Comparison of ENCODE assay signal across 40 mouse cellular contexts in the genomic region with DNA sequence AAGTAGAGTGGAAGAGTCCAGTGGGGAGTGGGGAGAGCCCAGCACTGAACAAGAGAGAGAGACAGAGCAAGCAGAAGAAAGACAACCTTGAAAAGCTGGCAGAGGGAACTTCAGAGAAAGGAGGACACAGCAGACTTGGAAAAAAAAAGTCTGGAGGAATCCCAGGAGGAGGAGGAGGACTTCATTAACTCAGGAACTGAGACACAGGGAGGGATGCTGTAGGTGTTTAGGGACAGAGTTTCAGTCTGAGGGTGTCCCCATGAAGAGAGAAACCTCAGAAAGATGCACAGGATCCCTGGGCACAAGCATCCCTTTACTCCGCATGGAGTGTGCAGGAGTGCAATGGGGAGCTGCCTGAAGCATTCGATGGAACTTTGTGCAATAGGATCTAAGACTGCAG. TPM values are rescaled to one million over a fixed set of nuclear protein-coding genes. Genes with fewer than 3 reads are reported as not detected.
"Had no signal": no experiment of that assay in that cellular context is flagged by ENCODE, and none has a peak within 500 bp of the region (broad histone marks: within the 10 kb centered on the region; RNA-seq: fewer than 3 reads in every experiment).

No protein-coding gene starts in this region.

- H3K27ac ChIP-seq: heart, embryonic 10.5 days; hindbrain, embryonic 10.5 days; hindbrain, embryonic 12.5 days; hindbrain, embryonic 14.5 days; intestine, embryonic 15.5 days; layer of hippocampus, adult 2 months; limb, embryonic 13.5 days; limb, embryonic 15.5 days; liver, embryonic 13.5 days had no signal

- ATAC-seq: hindbrain, embryonic 16.5 days; inflammation-experienced regulatory T-cells, adult 6 months; intestine, embryonic 15.5 days; intestine, postnatal 0 days had no signal

- H3K9ac ChIP-seq: heart, embryonic 12.5 days; hindbrain, embryonic 12.5 days; hindbrain, embryonic 14.5 days; intestine, embryonic 15.5 days; limb, embryonic 13.5 days; limb, embryonic 15.5 days; liver, embryonic 13.5 days had no signal

- H3K36me3 ChIP-seq: heart, embryonic 10.5 days; heart, embryonic 12.5 days; hindbrain, embryonic 10.5 days; hindbrain, embryonic 12.5 days; intestine, embryonic 15.5 days; limb, embryonic 13.5 days; limb, embryonic 15.5 days; liver, embryonic 13.5 days had no signal

- H3K4me3 ChIP-seq: heart, embryonic 10.5 days; heart, embryonic 12.5 days; hindbrain, embryonic 10.5 days; hindbrain, embryonic 12.5 days; intestine, embryonic 15.5 days; layer of hippocampus, adult 2 months; left cerebral cortex, adult 2 months; limb, embryonic 13.5 days; limb, embryonic 15.5 days; liver, embryonic 13.5 days had no signal

- H3K27me3 ChIP-seq: heart, embryonic 12.5 days; hindbrain, embryonic 12.5 days; intestine, embryonic 15.5 days; limb, embryonic 13.5 days; limb, embryonic 15.5 days; liver, embryonic 13.5 days had no signal

- H3K4me2 ChIP-seq: heart, embryonic 12.5 days; hindbrain, embryonic 12.5 days; hindbrain, embryonic 14.5 days; intestine, embryonic 15.5 days; limb, embryonic 13.5 days; limb, embryonic 15.5 days; liver, embryonic 11.5 days; liver, embryonic 13.5 days had no signal

- DNase-seq: gastrocnemius, postnatal 14 days; heart, adult 18-20 months; heart, postnatal 10 days; heart, postnatal 4 days; kidney, adult 18-20 months; kidney, adult 8-10 months; kidney, postnatal 10 days; kidney, postnatal 25 days; kidney, postnatal 4 days; liver, embryonic 13.5 days had no signal

- H3K4me1 ChIP-seq: heart, embryonic 10.5 days; heart, embryonic 12.5 days; hindbrain, embryonic 10.5 days; hindbrain, embryonic 12.5 days; intestine, embryonic 15.5 days; limb, embryonic 13.5 days; limb, embryonic 15.5 days; liver, embryonic 13.5 days had no signal

- H3K9me3 ChIP-seq: heart, embryonic 10.5 days; heart, embryonic 12.5 days; hindbrain, embryonic 10.5 days; hindbrain, embryonic 12.5 days; intestine, embryonic 15.5 days; limb, embryonic 13.5 days; limb, embryonic 15.5 days; liver, embryonic 13.5 days had no signal

RNA-seq across cellular contexts. Expression of a gene that starts 16.3 kb away (rescaled TPM):
- total RNA-seq: gastrocnemius, adult 18-20 months; gastrocnemius, adult 8-10 months; gastrocnemius, postnatal 14 days; gastrocnemius, postnatal 4 days; granulocyte monocyte progenitor cell, adult 5-6 weeks; heart, adult 18-20 months; heart, adult 8-10 months; heart, postnatal 10 days; heart, postnatal 25 days; heart, postnatal 4 days; layer of hippocampus, adult 2 months; layer of hippocampus, postnatal 10 days; layer of hippocampus, postnatal 25 days; left cerebral cortex, adult 2 months; left cerebral cortex, postnatal 14 days; left cerebral cortex, postnatal 36 days had no signal
- polyA plus RNA-seq: frontal cortex, adult 2 months; heart, embryonic 10.5 days; heart, embryonic 12.5 days; heart, embryonic 14.5 days; hindbrain, embryonic 10.5 days; hindbrain, embryonic 12.5 days; hindbrain, embryonic 14.5 days; hindbrain, embryonic 16.5 days; inflammation-experienced regulatory T-cells, adult 6 months; intestine, embryonic 15.5 days; intestine, postnatal 0 days; kidney, embryonic 14.5 days; kidney, embryonic 16.5 days; limb, embryonic 11.5 days; limb, embryonic 13.5 days; liver, embryonic 11.5 days; liver, embryonic 13.5 days had no signal

RNA-seq across cellular contexts. Expression of a gene that starts 35.1 kb away (rescaled TPM):
- total RNA-seq: gastrocnemius, adult 18-20 months; gastrocnemius, postnatal 14 days; granulocyte monocyte progenitor cell, adult 5-6 weeks; layer of hippocampus, postnatal 10 days; left cerebral cortex, postnatal 14 days; left cerebral cortex, postnatal 36 days had no signal
- polyA plus RNA-seq: frontal cortex, adult 2 months; heart, embryonic 10.5 days; heart, embryonic 14.5 days; hindbrain, embryonic 10.5 days; hindbrain, embryonic 16.5 days; inflammation-experienced regulatory T-cells, adult 6 months; intestine, embryonic 15.5 days; intestine, postnatal 0 days; limb, embryonic 11.5 days had no signal

RNA-seq across cellular contexts. Expression of a gene that starts 40.2 kb away (rescaled TPM):
- total RNA-seq: gastrocnemius, postnatal 14 days; granulocyte monocyte progenitor cell, adult 5-6 weeks; heart, adult 18-20 months; heart, postnatal 10 days; heart, postnatal 25 days; layer of hippocampus, adult 2 months; layer of hippocampus, postnatal 10 days; layer of hippocampus, postnatal 25 days; left cerebral cortex, adult 2 months; left cerebral cortex, postnatal 14 days; left cerebral cortex, postnatal 36 days had no signal
- polyA plus RNA-seq: frontal cortex, adult 2 months; heart, embryonic 10.5 days; heart, embryonic 12.5 days; heart, embryonic 14.5 days; heart, embryonic 16.5 days; hindbrain, embryonic 10.5 days; hindbrain, embryonic 12.5 days; hindbrain, embryonic 14.5 days; hindbrain, embryonic 16.5 days; inflammation-experienced regulatory T-cells, adult 6 months; intestine, embryonic 15.5 days; intestine, postnatal 0 days; kidney, embryonic 14.5 days; kidney, embryonic 16.5 days; limb, embryonic 11.5 days; limb, embryonic 13.5 days; limb, embryonic 15.5 days; liver, embryonic 11.5 days; liver, embryonic 13.5 days had no signal

RNA-seq across cellular contexts. Expression of a gene that starts 40.2 kb away (rescaled TPM):
- total RNA-seq: gastrocnemius, postnatal 14 days; granulocyte monocyte progenitor cell, adult 5-6 weeks; heart, postnatal 10 days; heart, postnatal 25 days; heart, postnatal 4 days; layer of hippocampus, postnatal 10 days; left cerebral cortex, adult 2 months; left cerebral cortex, postnatal 14 days; left cerebral cortex, postnatal 36 days had no signal
- polyA plus RNA-seq: frontal cortex, adult 2 months; heart, embryonic 10.5 days; heart, embryonic 12.5 days; heart, embryonic 14.5 days; heart, embryonic 16.5 days; hindbrain, embryonic 10.5 days; hindbrain, embryonic 12.5 days; hindbrain, embryonic 14.5 days; hindbrain, embryonic 16.5 days; inflammation-experienced regulatory T-cells, adult 6 months; intestine, embryonic 15.5 days; intestine, postnatal 0 days; kidney, embryonic 14.5 days; kidney, embryonic 16.5 days; limb, embryonic 11.5 days; limb, embryonic 13.5 days; limb, embryonic 15.5 days; liver, embryonic 11.5 days; liver, embryonic 13.5 days had no signal
